Mouse (Mus musculus) stomach, postnatal 0 days (tissue): ENCODE results near the gene Tmem161a.

Source experiments
- CTCF ChIP-seq: IDR thresholded peaks from 2 replicates; pipeline ENCODE4 v1.5.1; 2016; ENCODE audit warnings: antibody characterized with exemption, low read depth, mild to moderate bottlenecking, moderate library complexity
- EP300 ChIP-seq: optimal IDR thresholded peaks from 2 replicates; pipeline ENCODE3; 2016; ENCODE audit warnings: antibody characterized with exemption

GRCm38 (mm10) chr8:70220911-70221310, 48.8 kb downstream of the Tmem161a start:
- TF ChIP-seq EP300 (no peak), CTCF (no peak)
